Mouse (Mus musculus) monocyte, adult 5-6 weeks (primary cell): ENCODE measurements at regions not wholly inside any gene's neighbourhood (a gene's known extent, or its start where the extent isn't known, plus 50 kb on each side); places are given as distances from the start of the nearest gene placed in this dataset.

Experiments
- ATAC-seq: fragments of 153-309, 156-312 bp; replicated peaks from 2 replicates; pipeline ENCODE4 v1.8.0; 2017; ENCODE audit warnings: mild to moderate bottlenecking; ENCODE audit not compliant: low TSS enrichment, insufficient number of reproducible peaks, severe bottlenecking, poor library complexity, low FRiP score

DNA sequence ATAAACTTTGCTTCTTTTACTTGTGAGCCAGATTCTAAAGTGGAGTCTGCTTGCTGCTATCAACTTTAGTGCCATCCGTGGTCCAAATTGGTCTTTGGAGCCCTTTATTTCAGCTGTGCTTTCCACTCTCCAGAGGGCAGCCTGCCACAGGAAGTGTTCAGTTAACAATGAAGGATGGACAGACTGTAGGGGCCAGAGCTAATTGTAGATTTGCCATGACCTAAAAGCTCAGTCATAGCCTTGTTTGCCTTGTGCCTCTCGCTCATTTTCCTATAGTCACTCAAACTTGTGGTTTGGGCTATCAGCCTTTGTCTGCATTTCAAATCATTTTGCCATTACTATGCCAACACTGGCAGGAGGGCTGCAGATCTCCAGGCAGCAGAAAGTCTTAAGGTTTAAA lies 131.8 kb upstream of the Vegfc start:
- no peak for ATAC-seq

DNA sequence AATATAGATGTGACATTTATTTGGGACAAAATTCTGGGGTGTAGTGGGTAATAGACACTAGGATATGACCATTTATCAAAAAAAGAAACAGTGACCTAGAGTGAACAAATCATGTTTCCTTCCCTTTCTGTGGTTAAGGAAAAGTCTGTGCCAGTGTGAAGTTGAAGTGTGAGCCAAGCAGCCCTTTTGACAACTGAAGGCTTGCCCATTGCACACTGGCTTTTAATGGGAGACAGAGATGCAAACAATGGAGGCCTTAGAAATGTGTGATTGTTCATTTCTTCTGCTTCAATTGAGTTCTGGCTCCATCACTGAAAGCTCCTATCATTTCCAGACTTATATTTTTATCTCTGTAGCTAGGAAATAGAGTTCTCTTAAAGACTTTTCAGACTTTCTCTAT lies 130.0 kb upstream of the Vegfc start:
- no peak for ATAC-seq

DNA sequence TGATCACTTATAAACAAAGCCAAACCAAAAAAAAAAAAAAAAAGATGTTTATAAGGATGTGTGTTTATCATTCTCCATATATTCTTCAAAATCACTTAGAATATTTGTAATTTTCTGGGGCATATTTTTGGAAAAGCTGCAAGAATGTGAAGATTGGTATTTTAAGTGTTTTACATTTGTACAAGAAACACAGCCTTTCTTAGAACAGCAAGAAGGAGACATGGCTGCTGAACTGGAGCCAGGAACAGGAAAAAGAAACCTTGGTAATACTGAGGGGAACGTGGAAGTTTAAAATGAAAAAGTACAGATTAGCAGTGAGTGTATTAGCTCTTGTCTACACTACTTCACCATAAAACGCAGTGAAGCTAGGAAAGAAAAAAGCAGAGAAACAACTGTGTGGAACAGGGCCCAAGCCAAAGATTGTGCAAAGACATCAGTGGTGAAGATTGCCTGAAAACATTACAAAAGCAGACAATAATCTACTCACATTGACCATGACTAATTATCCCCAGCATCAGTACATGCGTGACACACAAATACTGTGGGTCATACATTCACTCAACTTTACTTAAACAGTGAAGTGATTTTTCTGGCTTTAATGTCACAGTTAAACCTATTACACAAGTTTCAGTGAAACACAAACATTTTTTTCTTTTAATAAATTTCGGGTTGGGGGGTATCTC lies 122.8 kb upstream of the Vegfc start:
- no peak for ATAC-seq

DNA sequence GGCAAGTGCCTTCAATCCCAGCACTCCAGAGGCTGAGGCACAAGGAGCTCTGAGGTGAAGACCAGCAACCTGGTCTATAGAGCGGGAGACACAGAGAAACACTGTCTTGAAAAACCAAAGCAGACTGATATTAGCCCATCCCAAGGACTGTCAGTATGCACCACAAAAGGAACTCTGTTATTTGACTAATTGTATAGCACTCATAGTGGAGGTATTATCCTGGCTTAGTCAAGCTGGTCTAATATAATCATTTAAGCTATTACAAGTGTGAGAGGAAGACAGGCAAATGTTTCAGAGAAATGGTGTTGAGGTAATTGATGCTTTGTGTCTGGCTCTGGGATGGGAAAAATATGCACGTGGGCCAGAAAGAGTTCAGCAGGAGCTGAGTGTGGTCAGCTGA lies 121.3 kb upstream of the Vegfc start:
- ATAC-seq: no peak

DNA sequence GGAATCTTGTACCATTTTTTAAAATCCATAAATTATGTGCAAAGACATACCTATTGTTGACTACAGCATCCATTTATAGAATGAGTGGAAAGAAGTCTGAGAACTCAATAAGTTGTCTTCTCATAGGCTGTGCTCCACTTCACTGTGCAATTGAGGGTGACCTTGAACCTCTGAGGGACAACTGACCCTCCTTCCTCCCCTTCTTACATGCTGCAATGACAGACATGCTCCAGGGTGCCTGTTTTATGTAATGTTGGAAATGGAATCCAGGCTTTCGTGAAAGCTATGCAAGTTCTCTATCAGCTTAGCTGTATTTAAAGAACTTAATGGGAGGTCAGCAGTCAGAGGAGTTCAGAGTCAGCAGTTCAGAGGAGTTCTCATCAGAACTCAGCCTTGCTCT lies 118.9 kb upstream of the Vegfc start:
- ATAC-seq: no peak

DNA sequence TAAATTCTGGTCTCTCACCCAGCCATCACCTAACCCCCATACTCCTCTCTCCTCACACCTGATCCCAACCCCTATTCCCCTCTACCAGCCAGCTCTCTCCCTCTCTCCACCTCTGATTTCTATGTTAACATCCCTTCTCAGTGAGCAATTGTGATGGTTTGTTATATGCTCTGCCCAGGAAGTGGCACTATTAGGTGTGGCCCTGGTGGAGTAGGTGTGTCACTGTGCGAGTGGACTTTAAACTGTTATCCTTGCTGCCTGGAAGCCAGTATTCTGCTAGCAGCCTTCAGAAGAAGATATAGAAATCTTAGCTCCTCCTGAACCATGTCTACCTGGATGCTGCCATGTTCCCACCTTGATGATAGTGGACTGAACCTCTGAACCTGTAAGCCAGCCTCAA lies 114.4 kb upstream of the Vegfc start:
- no peak for ATAC-seq

DNA sequence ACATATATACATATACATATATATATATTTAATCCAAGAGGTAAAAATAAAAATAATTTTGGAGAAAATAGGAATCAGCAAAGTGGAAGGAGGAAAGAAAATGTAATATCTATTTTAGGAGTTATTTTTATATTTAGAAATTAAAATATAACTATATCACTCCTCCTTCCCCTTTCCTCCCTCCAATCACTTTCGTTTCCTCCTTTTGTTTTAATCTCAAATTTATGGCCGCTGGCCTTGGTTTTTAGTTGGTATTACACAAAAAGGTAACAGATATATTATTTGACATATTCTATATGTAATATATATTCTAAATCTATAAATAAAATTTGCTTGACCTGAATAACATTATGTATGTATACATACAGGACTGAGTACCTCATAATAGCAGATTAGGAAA lies 93.1 kb upstream of the Vegfc start:
- ATAC-seq: no peak

DNA sequence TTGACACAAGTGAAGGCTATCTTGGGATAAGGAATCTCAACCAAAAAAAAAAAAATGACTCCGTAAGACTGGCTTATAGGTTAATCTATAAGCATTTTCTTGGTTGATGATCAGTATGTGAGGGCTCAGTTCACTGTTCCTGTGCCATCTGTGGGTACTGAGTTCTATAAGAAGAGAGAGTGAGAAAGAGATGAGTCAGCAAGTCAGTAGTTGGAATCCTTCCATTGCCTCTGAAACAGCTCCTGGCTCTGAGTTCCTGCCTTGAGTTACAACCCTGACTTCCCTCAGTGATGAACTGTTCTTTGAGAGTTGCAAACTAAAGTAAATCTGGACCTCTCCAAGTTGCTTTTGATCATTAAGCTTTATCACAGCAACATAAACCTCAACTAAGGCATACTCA lies 91.7 kb upstream of the Vegfc start:
- ATAC-seq: no peak

DNA sequence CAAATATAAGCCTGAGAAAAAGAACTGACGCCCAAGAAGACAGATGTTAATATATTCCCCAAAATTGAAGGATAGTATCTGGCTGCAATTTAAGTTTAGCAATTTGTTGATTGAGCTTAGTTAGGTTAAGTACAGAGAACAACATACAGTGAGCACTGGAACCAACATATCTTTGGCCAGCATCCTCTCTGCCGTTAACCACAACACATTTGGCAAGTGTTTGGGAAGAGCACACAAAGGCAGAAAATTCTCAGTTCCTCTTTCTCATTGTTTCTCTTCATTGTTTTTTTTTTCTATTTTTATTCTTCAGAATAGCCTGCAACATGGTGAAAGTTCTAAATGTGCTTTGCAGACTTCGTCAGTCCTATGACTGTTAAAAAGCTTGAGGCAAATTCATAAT lies 83.2 kb upstream of the Vegfc start:
- ATAC-seq: peak; percentile 59; the same call in 1 of the 2 replicates

DNA sequence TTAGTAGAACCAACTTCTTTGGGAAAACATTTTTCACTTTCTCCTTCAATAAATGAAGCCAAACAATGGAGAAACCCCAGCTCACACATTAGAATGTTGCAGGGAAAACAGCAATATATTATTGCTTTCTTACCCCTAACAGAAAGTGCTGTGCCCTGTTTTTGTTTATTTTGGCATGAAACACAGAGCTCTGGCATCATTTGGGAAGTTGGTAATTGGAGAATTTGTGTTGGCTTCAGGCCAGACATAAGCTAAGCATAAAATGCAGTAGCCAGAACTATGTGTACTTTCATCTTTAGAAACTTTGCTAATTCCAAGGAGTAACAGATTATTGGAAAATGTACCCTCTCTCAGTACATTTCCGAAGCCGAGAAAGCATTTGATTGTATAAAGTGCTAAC lies 79.9 kb upstream of the Vegfc start:
- ATAC-seq: no peak

DNA sequence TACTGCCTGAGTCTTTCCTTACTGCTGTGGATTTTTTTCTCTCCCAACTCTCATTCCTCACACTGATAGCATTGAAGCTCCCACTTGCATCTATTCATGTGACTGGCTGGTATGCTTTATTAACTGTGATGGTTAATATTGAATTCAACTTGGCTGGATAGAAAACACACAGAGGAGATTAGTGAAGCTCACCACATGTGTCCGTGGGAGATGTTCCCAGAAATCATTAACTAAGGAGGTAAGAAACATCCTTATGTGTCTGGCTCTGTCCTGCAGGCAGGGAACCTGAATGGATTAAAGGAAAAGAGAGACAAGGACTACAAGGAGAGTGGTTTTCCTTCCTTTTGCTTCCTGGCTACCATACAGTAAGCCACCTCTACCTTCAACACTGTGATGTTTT lies 74.5 kb upstream of the Vegfc start:
- ATAC-seq: no peak

DNA sequence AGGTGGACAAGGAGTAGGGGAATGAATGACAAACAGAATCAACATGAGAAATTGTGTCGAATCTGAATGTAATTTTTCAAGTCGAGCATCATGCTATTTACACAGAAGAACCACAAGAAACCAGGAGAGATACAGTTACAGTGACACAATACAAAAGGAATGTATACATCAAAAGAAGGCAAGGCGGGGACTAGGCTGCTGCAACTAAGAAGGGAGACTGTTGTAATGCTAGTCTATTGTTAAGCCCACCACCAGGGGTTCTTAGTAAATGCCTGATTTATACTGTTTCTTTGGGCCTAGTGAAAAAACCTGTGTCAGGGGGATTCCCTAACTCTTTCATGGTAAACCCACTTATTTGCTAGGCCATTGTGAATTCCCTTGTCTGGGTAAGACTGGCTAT lies 63.3 kb upstream of the Vegfc start:
- ATAC-seq: no peak

DNA sequence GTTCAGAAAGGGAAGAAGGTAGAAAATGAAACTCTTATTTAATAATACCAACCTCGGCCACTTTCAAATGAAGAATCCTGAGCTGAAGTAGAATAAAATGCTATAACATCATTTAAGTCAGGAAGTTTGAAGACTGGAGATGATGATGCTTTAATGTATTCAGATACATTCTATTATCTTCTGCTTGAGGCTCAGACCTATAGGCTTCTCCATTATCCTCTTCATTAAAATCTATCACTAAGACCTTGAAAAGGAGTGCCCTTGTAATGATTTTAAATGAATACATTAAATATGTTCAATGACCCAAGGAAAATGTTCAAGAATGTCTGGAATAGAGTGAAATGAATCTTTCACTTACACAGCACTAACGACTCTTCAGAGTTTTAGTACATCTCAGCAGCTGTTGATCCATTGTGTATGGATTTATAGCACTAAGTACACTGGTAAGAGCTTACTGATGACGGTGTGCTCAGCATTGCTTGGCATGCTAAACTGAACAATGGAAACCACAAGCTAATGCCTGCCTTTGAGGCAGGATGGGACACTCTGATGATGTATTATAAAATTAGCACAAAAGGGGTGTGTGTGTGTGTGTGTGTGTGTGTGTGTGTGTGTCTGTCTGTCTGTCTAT lies 58.8 kb upstream of the Vegfc start:
- ATAC-seq: no peak
